Mouse (Mus musculus): ENCODE results near the gene Lrig3.

Lrig3 gene

DNA sequence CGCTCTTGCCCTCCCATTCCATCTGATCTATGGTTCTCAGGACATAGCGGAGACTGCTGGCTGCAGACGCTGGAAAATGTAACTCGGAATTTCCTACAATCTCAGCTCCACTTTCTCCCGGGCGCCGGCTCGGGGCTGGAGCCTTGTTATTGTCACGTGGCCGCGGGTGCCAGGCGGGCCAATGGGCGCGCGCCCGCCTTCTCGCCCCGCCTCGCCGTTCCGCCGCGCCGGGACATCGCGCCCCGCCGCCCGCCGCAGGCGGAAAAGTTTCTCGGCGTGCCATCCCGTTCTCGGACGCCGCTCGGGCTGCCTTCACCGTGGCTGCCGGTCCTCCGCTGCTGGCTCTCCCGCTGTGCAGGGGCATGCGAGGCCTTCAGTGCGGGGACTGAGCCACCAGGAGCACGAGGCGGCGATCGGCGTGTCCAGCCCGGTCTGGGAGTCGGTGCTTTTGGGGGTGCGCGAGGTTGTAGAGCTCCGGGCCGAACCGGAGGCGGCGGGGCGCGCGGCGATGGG, at the start of gene Lrig3:
Gene Lrig3 (plus strand): TSS at position 201 of the 513 bp plus-strand sequence.
- DNase-seq (ENCODE audit: low spot score in 2 of 2) = peak; percentile 69 to 84

DNA sequence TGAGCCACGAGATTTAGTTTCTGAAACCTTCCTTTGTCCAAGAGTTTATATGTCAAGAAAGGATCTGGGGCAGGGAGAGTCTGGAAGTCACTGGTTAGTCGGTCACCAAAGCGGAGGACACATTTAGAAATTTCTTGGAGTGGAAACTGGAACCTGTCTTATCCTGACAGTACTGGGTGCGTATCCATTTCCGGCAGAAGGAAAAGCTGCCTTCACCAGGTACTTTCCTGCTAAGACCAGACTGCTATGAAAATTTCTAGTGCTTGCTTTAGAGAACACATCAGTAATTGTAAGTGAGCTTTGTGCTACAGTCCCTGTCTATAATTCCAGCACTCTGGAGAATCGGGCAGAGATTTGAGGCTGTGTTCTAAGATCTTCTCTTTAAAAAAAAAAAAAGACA, 49.2 kb upstream of the Lrig3 start:
- no peak for DNase-seq (ENCODE audit: low spot score in 2 of 2)

DNA sequence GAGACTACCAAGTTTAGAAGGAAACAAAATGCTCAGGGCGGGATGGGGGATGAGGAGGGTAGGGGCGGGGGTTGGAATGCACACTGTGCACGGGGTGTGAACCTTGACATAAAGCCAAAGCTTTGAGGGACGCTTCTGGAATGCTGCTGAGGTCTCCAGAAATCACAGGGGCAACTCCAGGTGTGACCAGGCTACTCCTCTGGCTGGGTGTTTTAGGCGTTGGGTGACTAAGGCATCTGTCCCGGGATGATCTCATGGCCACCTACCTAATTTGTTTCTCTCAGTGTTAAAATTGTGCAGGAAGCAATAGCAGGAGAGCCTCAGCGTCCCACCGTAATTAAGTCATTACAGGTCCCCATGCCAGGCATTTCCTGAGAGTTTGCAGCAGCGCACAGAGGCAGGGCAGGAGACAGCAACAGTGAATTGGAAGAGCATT, 48.5 kb upstream of the Lrig3 start:
- no peak for DNase-seq (ENCODE audit: low spot score in 2 of 2)

DNA sequence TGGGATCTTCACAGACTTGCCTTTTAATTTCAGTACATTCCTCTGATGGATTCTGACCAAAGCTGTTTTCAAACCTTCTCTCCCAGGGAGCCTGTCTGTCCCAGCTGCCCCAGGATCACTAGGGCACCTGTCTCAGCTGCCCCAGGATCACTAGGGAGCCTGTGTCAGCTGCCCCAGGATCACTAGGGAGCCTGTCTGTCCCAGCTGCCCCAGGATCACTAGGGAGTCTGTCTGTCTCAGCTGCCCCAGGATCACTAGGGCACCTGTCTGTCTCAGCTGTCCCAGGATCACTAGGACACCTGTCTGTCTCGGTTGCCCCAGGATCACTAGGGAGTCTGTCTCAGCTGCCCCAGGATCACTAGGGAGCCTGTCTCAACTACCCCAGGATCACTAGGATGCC, 47.0 kb upstream of the Lrig3 start:
- no peak for DNase-seq (ENCODE audit: low spot score in 2 of 2)

DNA sequence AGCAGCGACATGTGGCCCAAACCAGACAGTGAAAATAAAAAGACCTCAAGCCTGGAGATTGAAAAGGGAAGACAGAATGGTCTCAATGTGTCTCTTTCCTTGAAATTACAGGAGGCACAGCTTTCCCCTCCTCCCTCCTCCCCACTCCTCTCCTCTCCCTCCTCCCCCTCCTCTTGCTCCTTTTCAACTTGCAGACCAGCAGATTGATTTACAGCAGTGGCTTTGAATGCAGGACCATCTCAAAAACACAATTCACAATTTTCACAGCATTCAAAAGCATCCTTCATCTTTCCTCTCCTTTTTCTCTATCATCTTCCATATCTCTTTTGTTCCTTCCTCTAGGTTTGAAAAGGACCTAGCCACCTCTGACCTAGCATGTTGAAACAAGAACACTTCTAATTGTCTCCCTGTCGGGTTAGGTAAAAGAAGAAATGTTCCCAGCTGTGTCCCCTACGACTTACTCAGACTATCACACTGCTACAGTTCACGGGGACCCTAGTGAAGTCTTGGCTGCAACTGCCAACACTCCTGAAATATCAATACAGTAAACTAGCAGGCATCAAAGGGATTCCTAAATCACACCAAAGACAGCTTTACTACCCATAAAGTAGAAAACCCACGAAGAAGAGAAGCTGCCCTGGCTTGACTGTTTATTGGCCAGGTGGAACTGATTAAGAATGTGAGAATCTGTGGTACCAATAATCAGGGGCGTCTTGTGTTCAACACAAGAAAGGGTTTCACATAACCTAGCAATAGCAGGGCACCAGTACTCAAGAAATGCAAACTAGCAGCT, 44.1 kb upstream of the Lrig3 start:
- no peak for DNase-seq (ENCODE audit: low spot score in 2 of 2)

DNA sequence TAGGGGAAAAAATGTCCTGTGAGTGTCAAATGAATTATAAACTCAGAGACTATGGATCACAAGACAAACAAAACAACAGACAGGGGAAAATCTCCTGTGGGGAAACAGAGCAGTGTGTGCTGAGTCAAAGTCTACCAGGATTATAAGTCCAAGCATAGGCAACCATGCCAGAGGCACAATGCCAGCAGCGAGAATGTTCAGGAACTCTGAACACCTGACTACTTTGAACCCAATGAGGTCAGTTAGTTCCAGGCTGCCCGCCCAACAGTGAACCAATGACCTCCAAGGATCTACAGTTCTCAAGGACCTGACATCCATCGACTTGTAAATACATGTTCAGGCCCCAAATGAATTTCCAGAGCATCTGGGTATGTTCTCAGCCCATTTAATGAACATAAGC, 36.0 kb upstream of the Lrig3 start:
- DNase-seq (ENCODE audit: low spot score in 2 of 2) = no peak

DNA sequence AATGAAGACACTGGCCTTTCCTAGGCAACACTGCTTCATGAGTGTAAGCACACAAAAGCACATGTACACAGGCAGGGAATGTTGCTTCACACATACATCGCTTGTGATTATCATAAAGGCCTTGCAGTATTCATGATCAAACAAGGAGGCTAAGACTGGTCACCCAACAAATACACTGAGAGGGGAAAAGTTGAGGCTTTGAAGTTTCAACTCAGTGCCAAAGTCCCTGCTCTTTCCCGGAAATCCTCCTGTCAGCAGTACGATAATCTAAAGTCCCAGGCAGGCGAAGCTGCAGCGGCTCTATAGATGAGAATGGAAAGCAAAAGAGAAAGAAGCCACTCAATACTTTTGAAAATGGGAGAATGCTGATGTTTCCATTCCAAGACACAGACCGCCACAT, 32.6 kb upstream of the Lrig3 start:
- DNase-seq (ENCODE audit: low spot score in 2 of 2) = no peak

DNA sequence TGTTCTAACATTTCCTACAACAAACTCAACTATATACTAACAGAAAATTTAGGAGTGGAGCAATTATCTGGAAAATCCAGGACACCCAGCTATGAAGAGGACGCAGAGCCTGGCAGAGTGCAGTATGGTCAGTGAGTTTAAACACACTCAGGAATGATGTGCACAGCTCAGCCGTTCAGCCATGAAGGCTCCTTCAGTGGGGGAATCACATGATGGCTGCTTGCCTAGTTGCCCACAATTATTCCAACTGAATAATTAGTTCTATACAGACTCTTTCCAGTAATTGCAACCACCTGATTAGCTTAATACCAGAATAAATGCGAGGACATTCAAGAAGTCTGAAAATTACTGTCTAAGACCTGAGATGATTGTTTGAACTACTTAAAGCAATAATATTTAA, 31.9 kb upstream of the Lrig3 start:
- no peak for DNase-seq (ENCODE audit: low spot score in 2 of 2)

DNA sequence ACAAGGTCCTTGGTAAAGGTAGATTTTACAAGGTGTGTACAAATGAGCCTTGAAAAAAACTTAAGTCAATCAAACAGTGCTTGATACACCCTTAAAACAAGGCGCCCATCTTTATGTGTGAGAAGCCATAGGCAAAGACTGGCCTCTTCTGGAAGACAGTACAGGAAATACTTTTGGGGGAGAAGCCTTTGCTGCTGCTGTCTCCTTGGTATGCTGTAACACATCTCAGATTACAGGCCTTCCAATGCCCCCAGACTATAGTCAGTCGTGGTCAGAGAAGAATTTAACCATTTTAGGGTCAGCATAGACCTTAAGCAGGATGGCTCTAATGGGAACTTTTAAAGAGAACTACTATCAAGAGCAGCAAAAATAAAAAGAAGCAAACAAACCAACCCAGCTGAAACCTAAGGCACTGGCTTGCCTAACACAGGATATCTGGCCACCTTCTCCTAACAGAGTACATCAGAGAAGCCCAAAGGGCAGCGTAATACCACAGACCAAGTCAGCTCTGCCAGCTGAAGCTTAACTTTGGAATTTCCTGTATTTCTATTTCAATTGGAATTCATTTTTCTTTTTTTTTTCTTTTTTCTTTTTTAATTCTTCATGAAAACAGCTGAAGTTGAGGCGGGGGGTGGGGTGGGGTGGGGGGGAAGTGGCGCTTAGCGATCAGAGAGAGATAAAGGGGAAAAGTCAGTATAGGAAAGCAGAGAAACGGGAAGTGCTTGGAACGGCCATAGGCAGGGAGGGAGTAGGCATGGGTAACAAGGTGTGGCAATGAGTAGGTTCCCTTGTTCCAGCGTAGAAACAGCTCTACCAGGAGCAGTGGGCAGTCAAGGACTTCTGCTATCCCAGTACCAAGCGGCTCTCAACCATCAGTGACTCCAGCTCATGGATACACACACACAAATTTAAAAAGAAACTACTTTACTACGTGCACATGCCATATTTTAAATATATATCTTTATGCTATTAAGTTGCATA, 28.2 kb upstream of the Lrig3 start:
- no peak for DNase-seq (ENCODE audit: low spot score in 2 of 2)

DNA sequence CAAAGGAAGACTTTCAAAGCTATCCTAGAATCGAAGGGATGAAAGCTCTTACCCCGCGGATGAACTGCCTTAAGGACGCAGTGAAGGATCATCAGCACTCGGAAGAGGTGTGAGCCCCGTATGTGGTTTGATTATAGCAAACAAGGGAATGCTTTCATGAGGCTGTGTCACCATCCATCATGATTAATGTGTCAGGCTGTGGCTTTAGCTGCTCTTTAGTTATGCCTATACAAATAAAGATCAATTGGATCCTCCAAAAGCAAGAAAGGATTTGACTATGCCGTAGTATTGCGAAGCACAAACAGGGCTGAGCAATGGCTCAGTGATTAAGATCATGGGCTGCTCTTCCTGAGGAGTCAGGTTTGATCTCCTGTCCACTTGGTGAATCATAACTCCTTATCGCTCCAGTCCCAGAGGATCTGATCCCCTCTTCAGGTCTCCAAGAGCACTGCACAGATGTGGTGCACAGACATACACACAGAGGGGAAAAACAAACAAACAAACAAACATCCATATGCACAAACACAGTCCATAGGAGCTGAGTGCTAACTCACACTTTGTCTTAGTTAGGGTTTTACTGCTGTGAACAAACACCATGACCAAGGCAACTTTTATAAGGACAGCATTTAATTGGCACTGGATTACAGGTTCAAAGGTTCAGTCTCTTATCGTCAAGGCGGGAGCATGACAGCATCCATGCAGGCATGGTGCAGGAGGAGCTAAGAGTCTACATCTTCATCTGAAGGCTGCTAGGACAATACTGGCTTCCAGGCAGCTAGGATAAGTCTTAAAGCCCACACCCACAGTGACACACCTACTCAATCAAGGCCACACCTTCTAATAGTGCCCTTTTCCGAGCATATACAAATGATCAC, 27.2 kb upstream of the Lrig3 start:
- DNase-seq (ENCODE audit: low spot score in 2 of 2) = no peak

DNA sequence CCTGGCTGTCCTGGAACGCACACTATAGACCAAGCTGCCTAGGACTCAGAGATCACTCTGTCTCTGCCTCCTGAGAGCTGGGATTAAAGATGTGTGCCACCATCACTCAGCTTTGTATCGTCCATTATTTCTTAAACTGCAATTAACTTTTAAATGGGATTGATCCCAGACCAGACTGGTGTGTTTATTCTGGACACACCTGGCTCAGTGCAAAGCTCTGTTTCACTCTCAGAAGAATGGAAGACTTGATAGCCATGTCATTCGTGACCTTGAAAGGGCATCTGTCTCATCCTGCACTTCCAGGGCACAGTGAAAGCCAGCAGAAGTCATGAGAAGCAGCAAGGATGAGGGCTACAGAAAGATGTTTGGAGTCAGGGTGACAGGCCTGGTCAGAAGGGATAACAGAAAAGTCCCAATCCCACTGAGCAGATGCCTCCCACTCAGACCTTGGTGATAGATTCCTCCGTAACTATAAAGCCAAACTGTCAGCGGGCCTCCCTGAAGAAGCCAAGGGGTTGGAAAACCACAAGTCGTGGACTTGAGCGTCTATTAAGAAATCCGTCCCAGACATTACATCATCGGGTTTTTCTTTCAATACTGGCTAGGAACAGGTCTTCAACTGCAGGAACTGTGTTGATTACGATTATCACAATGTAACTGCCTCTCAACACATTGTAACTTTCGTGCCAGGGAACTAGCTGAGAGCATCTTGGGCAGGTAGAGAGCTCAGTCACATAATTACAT, 25.5 kb upstream of the Lrig3 start:
- no peak for DNase-seq (ENCODE audit: low spot score in 2 of 2)

DNA sequence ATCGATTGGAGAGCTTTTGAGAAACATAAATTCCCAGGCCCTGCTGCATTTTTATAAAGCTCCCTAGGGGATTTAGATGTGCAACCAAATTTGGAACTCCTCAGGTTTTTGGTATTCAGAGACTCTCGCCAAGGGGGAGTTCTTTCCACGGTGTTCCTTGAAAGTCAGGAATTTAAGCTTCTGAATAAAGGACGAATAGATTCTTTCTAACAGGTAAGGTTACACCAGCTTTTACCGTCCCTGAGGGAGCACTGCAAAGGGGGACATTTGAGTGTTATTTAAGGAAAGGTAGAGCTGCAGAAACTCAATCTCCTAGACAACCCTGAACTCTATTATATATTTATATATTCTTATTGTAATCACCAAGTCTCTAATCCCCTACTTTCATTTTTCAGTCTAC, 22.9 kb upstream of the Lrig3 start:
- no peak for DNase-seq (ENCODE audit: low spot score in 2 of 2)

DNA sequence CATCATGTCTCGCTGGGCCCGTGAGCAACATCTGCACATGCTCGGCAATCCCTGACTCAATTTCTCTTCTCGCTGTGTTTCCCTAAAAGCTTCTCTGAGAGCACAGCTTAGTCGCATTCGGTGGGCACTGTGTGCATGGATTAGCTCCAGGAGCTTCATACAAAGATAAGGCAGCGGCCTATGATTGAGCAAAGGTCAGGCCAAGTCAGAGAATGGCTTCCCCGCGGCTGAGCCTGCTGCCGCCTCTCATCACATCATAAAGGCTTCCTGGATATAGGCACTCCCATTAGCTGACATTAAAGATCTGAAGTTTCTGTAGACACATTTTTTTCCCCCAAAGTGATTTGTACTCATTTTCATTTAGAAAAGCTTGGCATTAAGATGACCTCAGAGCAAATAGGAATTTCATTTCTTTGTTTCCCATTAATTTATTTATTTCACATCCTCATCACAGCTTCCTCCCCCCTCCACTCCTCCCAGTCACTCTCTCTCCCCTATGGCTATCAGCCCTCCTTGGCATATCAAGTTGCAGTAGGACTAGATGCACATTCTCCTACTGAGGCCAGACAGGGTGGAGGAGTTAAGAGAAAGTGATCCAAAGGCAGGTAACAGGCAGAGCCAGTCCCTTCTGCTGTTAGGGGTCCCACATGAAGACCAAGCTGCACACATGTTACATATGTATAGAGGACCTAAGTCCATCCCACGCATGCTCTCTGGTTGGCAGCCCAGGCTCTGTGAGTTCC, 21.0 kb upstream of the Lrig3 start:
- no peak for DNase-seq (ENCODE audit: low spot score in 2 of 2)

DNA sequence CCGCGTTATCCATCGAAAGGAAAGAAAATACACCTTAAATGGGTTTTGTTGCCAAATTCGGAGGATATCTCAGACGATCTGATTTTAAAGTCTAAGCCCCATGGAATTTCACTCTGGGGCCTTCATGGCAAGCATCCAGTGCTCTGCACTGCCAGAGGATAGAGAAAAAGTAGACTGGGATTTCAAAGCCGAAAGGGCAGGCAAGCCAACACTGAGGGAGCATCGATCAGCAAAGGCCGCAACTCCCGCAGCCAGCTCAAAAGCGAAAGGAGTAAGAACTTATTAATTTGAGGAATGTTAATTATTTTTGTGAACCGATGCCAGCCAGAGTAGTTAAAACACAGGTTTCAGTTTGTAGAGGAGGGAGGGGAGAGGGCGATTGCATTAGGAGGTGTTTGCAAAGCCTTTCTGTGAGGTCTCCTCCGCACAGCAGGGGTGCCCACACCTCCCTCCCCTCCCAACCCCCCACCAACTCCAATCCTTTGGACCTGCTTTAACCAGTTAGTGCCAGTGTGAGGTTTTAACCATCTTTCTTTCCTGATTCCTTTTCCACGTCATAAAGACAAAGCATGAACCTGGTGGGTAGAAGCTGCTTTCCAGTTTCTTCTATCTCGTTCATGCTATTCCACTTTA, 17.0 kb upstream of the Lrig3 start:
- DNase-seq (ENCODE audit: low spot score in 2 of 2) = peak in 1 of 2 experiments; percentile 21

DNA sequence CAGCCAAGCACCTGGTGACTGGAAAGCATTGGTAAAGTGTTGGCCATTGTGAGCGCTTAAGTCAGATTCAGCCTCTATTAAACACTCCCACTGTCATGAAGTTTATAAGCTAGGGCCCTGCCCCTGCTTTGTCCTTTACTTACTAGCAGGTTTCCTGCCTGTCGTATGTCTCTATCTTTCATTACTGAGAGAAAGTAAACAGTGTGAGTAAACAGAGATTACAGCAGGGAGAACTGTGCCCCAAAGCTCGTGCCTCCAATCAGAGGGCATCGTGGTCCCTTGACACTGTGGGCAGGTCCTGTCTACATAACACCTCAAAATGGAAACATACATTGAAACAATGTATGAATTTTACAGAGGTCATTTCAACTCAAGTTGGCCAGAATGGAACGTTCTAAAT, 14.3 kb upstream of the Lrig3 start:
- DNase-seq (ENCODE audit: low spot score in 2 of 2) = no peak

DNA sequence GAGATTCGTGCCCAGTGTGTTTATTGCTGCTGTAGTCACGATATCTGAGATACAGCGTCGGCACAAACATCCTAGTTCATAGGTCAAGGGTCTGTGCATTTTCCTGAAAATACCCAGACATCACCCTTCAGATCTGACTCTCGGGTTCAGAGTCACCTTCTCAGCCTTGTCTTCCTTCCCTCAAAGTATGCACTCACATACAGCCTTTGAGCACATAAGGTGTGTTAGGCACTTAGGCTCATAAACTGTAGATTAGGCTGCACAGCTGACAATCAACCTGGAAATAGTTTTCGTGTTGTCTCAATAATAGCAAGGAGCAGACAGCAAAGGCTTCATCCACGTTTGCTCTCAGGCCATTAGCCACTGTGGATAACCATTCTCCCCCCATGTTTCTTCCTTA, 11.6 kb upstream of the Lrig3 start:
- no peak for DNase-seq (ENCODE audit: low spot score in 2 of 2)

DNA sequence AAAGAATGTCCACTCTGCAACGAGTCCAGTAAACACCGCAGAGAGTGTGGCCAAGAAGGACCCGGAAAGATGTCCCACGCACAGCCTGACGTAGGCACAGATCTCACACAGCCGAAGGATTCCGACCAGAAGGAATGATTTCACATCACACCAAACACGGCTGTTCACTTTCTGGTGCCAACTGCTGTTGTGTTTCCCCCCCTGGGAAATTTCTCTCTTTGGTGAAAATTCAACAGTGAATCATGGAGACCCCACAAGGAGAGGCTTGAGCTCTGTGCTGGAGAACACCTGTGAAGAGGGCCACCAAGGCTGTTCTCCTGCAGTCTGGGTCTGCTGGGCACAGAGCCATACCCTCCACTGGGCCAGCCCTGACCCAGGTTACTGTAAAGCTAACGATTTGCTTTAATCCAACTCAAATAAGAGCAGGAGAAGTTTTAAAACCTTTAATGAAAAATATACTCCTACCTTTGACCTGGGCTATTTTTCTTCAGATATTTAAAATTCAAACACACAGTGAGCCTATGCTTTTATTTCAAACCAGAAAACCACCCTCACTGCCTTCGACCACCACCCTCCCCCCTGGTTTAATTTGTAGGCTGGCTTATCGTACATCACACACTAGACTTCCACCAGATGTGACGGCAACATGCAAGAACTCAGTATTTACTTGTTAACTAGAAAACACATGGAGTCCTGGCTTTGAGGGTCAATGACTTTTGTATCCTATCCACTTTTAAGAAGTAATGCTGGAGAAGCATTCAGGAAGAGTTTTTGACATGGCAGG, 11.0 kb upstream of the Lrig3 start:
- DNase-seq (ENCODE audit: low spot score in 2 of 2) = no peak

DNA sequence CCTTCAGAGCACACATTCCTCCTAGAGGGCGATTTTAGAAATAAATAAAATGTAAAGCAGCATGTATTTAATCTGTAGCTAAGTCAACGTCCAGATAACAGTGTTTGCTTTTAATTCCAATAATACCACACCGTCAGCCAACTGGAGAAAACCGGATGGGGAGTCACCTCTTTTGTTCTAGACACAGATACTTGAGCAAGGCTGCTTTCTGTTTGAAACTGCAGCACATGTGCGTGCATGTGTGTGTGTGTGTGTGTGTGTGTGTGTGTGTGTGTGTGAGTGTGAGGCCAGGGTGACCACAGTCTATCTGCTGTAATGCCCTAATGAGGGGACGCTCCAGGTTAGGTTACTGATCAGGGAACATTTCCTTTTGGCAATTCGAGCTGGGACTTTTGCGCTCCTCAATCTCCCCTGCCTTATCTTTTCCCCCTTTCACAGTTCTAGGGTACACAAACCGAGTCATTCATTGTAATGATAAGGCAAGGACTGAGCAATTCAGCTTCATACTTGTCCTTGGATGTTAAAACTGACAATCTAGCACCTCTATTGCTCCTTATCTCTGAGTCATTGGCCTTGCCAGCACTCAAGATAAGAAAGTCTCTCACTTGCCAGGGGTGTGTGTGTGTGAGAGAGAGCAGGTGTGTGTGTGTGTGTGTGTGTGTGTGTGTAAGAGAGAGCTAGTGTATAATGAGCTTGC, 4.4 kb upstream of the Lrig3 start:
- DNase-seq (ENCODE audit: low spot score in 2 of 2) = no peak
